Mouse (Mus musculus): ENCODE data around the gene Cldn11.
"Not testable (repeated sequence)": the region's sequence is repeated elsewhere in the genome, so short reads cannot be mapped to it uniquely, and the experiment has no call there.

The Cldn11 gene

GRCm38 (mm10) chr3:31149706-31150105 lies at the start of gene Cldn11:
TSS of gene Cldn11 (plus strand) at chr3:31149920.
- peak; percentile 79 for DNase-seq

GRCm38 (mm10) chr3:31100026-31100425 lies 49.7 kb upstream of the Cldn11 start:
- DNase-seq: peak; percentile 2

GRCm38 (mm10) chr3:31100802-31101201 lies 48.9 kb upstream of the Cldn11 start:
- DNase-seq: no peak

GRCm38 (mm10) chr3:31104936-31105335 lies 44.8 kb upstream of the Cldn11 start:
- DNase-seq: no peak

GRCm38 (mm10) chr3:31106597-31106996 lies 43.1 kb upstream of the Cldn11 start:
- DNase-seq: no peak

GRCm38 (mm10) chr3:31107674-31108073 lies 42.0 kb upstream of the Cldn11 start:
- DNase-seq: no peak

- no peak for DNase-seq
Measured at GRCm38 (mm10) chr3:31109108-31109507, 40.6 kb upstream of the Cldn11 start.

- DNase-seq: no peak
Measured at GRCm38 (mm10) chr3:31123098-31123497, 26.6 kb upstream of the Cldn11 start.

GRCm38 (mm10) chr3:31126303-31126702 lies 23.4 kb upstream of the Cldn11 start:
- DNase-seq: no peak

- no peak for DNase-seq
Measured at GRCm38 (mm10) chr3:31126848-31127247, 22.9 kb upstream of the Cldn11 start.

GRCm38 (mm10) chr3:31129766-31130165 lies 20.0 kb upstream of the Cldn11 start:
- no peak for DNase-seq

GRCm38 (mm10) chr3:31133664-31134063 lies 16.1 kb upstream of the Cldn11 start:
- no peak for DNase-seq

- no peak for DNase-seq
Measured at GRCm38 (mm10) chr3:31134246-31134645, 15.5 kb upstream of the Cldn11 start.

- no peak for DNase-seq
Measured at GRCm38 (mm10) chr3:31134696-31135095, 15.0 kb upstream of the Cldn11 start.

- not testable (repeated sequence) for DNase-seq
Measured at GRCm38 (mm10) chr3:31136591-31136990, 13.1 kb upstream of the Cldn11 start.

- peak; percentile 87 for DNase-seq
Measured at GRCm38 (mm10) chr3:31138454-31139424, 11.0 kb upstream of the Cldn11 start.

- no peak for DNase-seq
Measured at GRCm38 (mm10) chr3:31141621-31142020, 8.1 kb upstream of the Cldn11 start.

- not testable (repeated sequence) for DNase-seq
Measured at GRCm38 (mm10) chr3:31145222-31145621, 4.5 kb upstream of the Cldn11 start.

- DNase-seq: peak; percentile 87
Measured at GRCm38 (mm10) chr3:31145641-31146290, 4.0 kb upstream of the Cldn11 start.

- DNase-seq: no peak
Measured at GRCm38 (mm10) chr3:31148595-31148994, 1.1 kb upstream of the Cldn11 start.

- DNase-seq: peak; percentile 64
Measured at GRCm38 (mm10) chr3:31152108-31152507, 2.4 kb downstream of the Cldn11 start.

- no peak for DNase-seq
Measured at GRCm38 (mm10) chr3:31156126-31156525, 6.4 kb downstream of the Cldn11 start.

- DNase-seq: peak; percentile 50
Measured at GRCm38 (mm10) chr3:31157776-31158175, 8.1 kb downstream of the Cldn11 start.

GRCm38 (mm10) chr3:31160046-31160445 lies 10.3 kb downstream of the Cldn11 start:
- no peak for DNase-seq

All from kidney, postnatal 10 days (tissue).